Mouse (Mus musculus) heart, adult 2 months (tissue): Measurements from ENCODE around the gene Kdm1a.

Experiments used
- CTCF ChIP-seq: fragments of 200-600 bp; IDR thresholded peaks from 2 replicates; pipeline ENCODE4 v1.8.1; 2022; ENCODE audit warnings: antibody characterized with exemption, mild to moderate bottlenecking, moderate library complexity
- EP300 ChIP-seq: fragments of 200-500 bp; IDR thresholded peaks from 2 replicates; pipeline ENCODE4 v1.6.1; 2011; ENCODE audit warnings: low read depth, low read length, control low read depth; ENCODE audit not compliant: insufficient read depth
- POLR2A ChIP-seq: fragments of 200-500 bp; IDR thresholded peaks from 2 replicates; pipeline ENCODE4 v1.6.1; 2011; ENCODE audit warnings: mild to moderate bottlenecking, low read depth, low read length, control low read depth; ENCODE audit not compliant: insufficient read depth

DNA sequence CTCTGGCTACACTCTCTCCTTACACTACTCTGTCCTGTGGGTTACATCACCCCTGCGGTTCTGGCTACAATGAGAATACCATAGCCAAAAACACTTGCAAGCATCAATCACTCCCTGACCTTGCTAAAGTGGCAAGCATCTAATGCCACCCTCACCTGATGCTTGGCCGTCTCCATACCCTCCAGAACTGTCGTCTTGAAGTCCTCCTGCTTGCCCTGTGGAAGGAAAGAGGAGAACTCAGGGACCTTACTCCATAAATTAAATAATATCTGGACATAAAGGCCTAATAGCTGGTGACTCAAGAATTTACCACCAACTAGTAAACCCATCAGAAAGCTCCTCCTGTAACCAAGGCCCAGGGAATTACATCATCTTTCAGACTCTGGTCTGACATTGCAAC lies 20.6 kb downstream of the Kdm1a start:
- no peak for TF ChIP-seq POLR2A
- no peak for TF ChIP-seq CTCF
- no peak for TF ChIP-seq EP300
